Mouse (Mus musculus): Measurements from ENCODE around the gene Pnmal2. TPM values are rescaled to one million over a fixed set of nuclear protein-coding genes. Genes with fewer than 3 reads are reported as not detected.
A peak's percentile ranks its signal among the peaks of the same experiment; 100 is the strongest.

The Pnmal2 gene
- polyA plus RNA-seq, 1 experiment from 2014 or later = 1.7 TPM

DNA sequence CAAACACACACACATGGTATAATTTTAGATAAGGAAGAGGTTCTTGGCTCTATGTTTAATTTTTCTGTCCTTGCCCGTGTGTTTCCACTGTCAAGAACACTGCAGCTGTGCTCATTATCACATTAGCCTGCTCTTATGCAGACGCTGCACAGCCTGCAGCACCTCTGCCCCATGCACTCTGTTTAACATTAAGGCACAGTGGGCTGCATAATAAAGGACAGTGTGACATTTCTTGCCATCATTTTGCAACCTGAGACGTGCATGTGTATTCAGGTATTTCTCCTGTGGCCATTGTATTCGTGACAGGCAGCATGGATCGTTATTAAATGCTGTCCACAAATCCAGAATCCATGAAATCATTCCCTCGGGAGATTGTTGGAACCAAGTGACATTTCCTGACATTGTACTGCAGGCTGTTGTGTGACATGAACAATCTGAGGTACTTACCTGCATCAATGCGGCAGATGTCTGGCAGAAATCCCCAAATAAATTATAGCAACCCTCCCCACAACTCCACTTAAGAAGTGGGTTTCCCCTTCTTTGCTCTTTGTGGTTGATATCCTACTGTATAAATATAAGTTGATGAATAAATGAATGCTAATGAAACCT is 43.2 kb downstream of the Pnmal2 start:
- peaks cover 33% of the 10 kb centered on the region for H3K4me1 ChIP-seq
- 66% methylated on average over 7 of the region's 7 CpGs for WGBS

GRCm38 (mm10) chr7:16988405-16988804 is 43.9 kb downstream of the Pnmal2 start:
- 63% methylated on average over 3 of the region's 3 CpGs for WGBS
- DNase-seq (ENCODE audit: low spot score) = no peak
- H3K4me3 ChIP-seq = no peak overlapping the region
- peaks cover 2% of the 10 kb centered on the region; the same call in 1 of the 2 replicates for H3K36me3 ChIP-seq
- 0 out of 2 replicates have a peak, but pooled peaks cover 3% of the 10 kb centered on the region for H3K9me3 ChIP-seq
- peaks cover 30% of the 10 kb centered on the region for H3K4me1 ChIP-seq
- H3K27ac ChIP-seq = no peak overlapping the region
- H3K27me3 ChIP-seq (ENCODE audit: insufficient read depth, poor library complexity, severe bottlenecking) = no peaks in the 10 kb centered on the region

More for the DNA sequence above, 43.2 kb downstream of the Pnmal2 start:
- no peak overlapping the region for H3K4me3 ChIP-seq
- H3K27me3 ChIP-seq (ENCODE audit: insufficient read depth, poor library complexity, severe bottlenecking) = no peaks in the 10 kb centered on the region
- H3K36me3 ChIP-seq = peaks cover 2% of the 10 kb centered on the region; the same call in 1 of the 2 replicates
- 0 out of 2 replicates have a peak, but pooled peaks cover 3% of the 10 kb centered on the region for H3K9me3 ChIP-seq
- DNase-seq (ENCODE audit: low spot score) = no peak
- no peak overlapping the region for H3K27ac ChIP-seq

GRCm38 (mm10) chr7:16990006-16990744 is 45.7 kb downstream of the Pnmal2 start:
- 36% methylated on average over 15 of the region's 15 CpGs for whole genome bisulfite sequencing
- Histone ChIP-seq H3K36me3 (peaks cover 6% of the 10 kb centered on the region), H3K4me1 (peaks cover 41% of the 10 kb centered on the region), H3K27me3 (ENCODE audit: insufficient read depth, poor library complexity, severe bottlenecking) (no peaks in the 10 kb centered on the region), H3K4me3 (no peak overlapping the region; the same call in 1 of the 2 replicates), H3K9me3 (0 out of 2 replicates have a peak, but pooled peaks cover 3% of the 10 kb centered on the region), H3K27ac (peak overlapping the region; percentile 82)
- no peak for DNase-seq (ENCODE audit: low spot score)

GRCm38 (mm10) chr7:16991681-16992450 is 47.4 kb downstream of the Pnmal2 start:
- Histone ChIP-seq H3K27me3 (ENCODE audit: insufficient read depth, poor library complexity, severe bottlenecking) (no peaks in the 10 kb centered on the region), H3K4me3 (peak overlapping the region; percentile 33), H3K9me3 (0 out of 2 replicates have a peak, but pooled peaks cover 3% of the 10 kb centered on the region), H3K36me3 (peaks cover 23% of the 10 kb centered on the region), H3K27ac (peak overlapping the region; percentile 92), H3K4me1 (peaks cover 57% of the 10 kb centered on the region)
- DNase-seq (ENCODE audit: low spot score) = peak; percentile 92
- 61% methylated on average over 18 of the region's 18 CpGs for WGBS

GRCm38 (mm10) chr7:16992451-16992807 is 47.9 kb downstream of the Pnmal2 start, which contains the start of gene Ccdc8:
TSS of gene Ccdc8 (plus strand) at chr7:16992708.
- Histone ChIP-seq H3K4me3 (peak within 1 kb of the TSS; percentile 82), H3K4me1 (peaks cover 61% of the 10 kb centered on the region), H3K27me3 (ENCODE audit: insufficient read depth, poor library complexity, severe bottlenecking) (no peaks in the 10 kb centered on the region), H3K36me3 (peaks cover 29% of the 10 kb centered on the region), H3K9me3 (0 out of 2 replicates have a peak, but pooled peaks cover 3% of the 10 kb centered on the region), H3K27ac (peak within 1 kb of the TSS; percentile 97)
- no peak for DNase-seq (ENCODE audit: low spot score)
- WGBS = 91% methylated on average over 5 of the region's 5 CpGs

DNA sequence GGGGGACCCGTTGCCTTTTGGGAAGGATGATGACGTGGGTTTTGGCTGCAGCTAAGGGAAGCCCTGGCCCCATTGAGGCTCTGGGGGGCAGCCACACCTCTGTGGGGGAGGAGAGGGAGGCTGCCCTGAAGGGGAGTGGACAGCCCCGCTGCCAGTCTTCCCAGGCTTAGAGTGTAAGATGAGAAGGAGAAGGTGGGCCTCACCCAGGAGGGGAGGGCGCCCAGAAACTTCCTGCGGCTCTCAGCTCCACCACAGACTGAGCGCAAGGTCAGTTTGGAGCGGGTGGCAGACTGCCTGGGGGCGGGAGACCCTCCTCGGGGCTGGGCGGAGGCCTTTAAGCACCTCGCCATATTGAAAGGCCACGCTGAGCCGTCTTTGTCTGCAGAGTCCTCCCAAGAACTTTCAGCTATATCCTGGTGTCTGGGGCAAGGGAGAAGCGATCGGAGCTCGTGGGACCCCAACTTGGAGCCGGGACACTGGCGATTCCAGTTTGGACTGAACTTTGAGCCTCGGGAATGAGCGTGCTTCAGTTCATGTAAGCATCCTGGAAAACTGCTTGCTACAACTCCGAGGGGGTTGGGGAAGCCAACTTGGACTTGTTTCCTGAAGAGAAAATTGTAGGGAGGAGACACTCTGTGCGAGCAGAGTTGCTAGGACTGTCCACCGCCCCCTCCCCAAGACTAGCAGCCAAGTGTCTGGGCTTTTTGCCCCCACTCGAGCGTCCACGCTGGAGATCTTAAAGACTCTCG is 49.3 kb downstream of the Pnmal2 start:
- under 1% methylated on average over 27 of the region's 27 CpGs for WGBS
- no peaks in the 10 kb centered on the region for H3K27me3 ChIP-seq (ENCODE audit: insufficient read depth, poor library complexity, severe bottlenecking)
- peak; percentile 97 for DNase-seq (ENCODE audit: low spot score)
- H3K4me3 ChIP-seq = peak overlapping the region; percentile 82
- peaks cover 63% of the 10 kb centered on the region for H3K4me1 ChIP-seq
- 0 out of 2 replicates have a peak, but pooled peaks cover 3% of the 10 kb centered on the region for H3K9me3 ChIP-seq
- peak overlapping the region; percentile 97 for H3K27ac ChIP-seq
- H3K36me3 ChIP-seq = peaks cover 41% of the 10 kb centered on the region

- no peak for DNase-seq (ENCODE audit: low spot score)
- peak overlapping the region; percentile 97 for H3K27ac ChIP-seq
- WGBS = 5% methylated on average over 20 of the region's 20 CpGs
- peaks cover 66% of the 10 kb centered on the region for H3K4me1 ChIP-seq
- H3K4me3 ChIP-seq = peak overlapping the region; percentile 82
- peaks cover 45% of the 10 kb centered on the region for H3K36me3 ChIP-seq
- 0 out of 2 replicates have a peak, but pooled peaks cover 2% of the 10 kb centered on the region for H3K9me3 ChIP-seq
- H3K27me3 ChIP-seq (ENCODE audit: insufficient read depth, poor library complexity, severe bottlenecking) = no peaks in the 10 kb centered on the region
Measured at GRCm38 (mm10) chr7:16994400-16994799, 49.9 kb downstream of the Pnmal2 start.

DNA sequence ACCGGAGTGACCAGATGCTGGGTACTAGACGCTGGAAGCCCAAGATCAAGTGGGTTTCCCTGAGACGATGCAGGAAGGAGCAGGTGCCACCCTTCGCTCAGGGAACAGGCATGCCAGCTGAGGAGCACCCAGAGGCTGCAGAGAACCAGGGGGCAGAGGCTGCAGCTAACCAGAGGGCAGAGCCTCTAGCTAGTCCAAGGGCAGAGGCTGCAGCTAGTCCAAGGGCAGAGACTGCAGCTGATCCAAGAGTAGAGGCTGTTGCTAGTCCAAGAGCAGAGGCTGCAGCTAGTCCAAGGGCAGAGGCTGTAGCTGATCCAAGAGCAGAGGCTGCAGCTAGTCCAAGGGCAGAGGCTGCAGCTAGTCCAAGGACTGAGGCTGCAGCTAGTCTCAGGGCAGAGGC is 50.9 kb downstream of the Pnmal2 start:
- no peak for DNase-seq (ENCODE audit: low spot score)
- Histone ChIP-seq H3K36me3 (peaks cover 51% of the 10 kb centered on the region), H3K4me3 (peak overlapping the region; percentile 82), H3K4me1 (peaks cover 60% of the 10 kb centered on the region), H3K27me3 (ENCODE audit: insufficient read depth, poor library complexity, severe bottlenecking) (no peaks in the 10 kb centered on the region), H3K27ac (peak overlapping the region; percentile 97; the same call in 1 of the 2 replicates), H3K9me3 (no peaks in the 10 kb centered on the region)
- WGBS = 93% methylated on average over 4 of the region's 4 CpGs

Other genes with a start within 250 kb of the Pnmal2 start
- gene Ceacam9, start 222.8 kb upstream of the Pnmal2 start, polyA plus RNA-seq (2016; fragmentation: Nextera tagmentation; extraction: Ambion mirVana) = not detected in 2 replicates
- 243 and 270 TPM in 2 replicates for gene Ap2s1, start 206.3 kb upstream of the Pnmal2 start, polyA plus RNA-seq (2016; fragmentation: Nextera tagmentation; extraction: Ambion mirVana)
- gene Slc1a5, start 163.3 kb upstream of the Pnmal2 start, polyA plus RNA-seq (2016; fragmentation: Nextera tagmentation; extraction: Ambion mirVana) = 47.0 TPM in 2 replicates
- 101 and 107 TPM in 2 replicates for gene Strn4, start 128.8 kb upstream of the Pnmal2 start, polyA plus RNA-seq (2016; fragmentation: Nextera tagmentation; extraction: Ambion mirVana)
- gene Fkrp, start 128.0 kb upstream of the Pnmal2 start, polyA plus RNA-seq (2016; fragmentation: Nextera tagmentation; extraction: Ambion mirVana) = 29.5 and 36.7 TPM in 2 replicates
- 8.9 and 9.4 TPM in 2 replicates for gene Prkd2, start 101.8 kb upstream of the Pnmal2 start, polyA plus RNA-seq (2016; fragmentation: Nextera tagmentation; extraction: Ambion mirVana)
- 5.0 and 7.2 TPM in 2 replicates for gene Dact3, start 69.4 kb upstream of the Pnmal2 start, polyA plus RNA-seq (2016; fragmentation: Nextera tagmentation; extraction: Ambion mirVana)
- 3.0 and 6.3 TPM in 2 replicates for gene Gng8, start 52.9 kb upstream of the Pnmal2 start, polyA plus RNA-seq (2016; fragmentation: Nextera tagmentation; extraction: Ambion mirVana)
- gene Ptgir, start 38.2 kb upstream of the Pnmal2 start, polyA plus RNA-seq (2016; fragmentation: Nextera tagmentation; extraction: Ambion mirVana) = 0.15 and 0.51 TPM in 2 replicates
- 114 and 117 TPM in 2 replicates for gene Calm3, start 20.6 kb upstream of the Pnmal2 start, polyA plus RNA-seq (2016; fragmentation: Nextera tagmentation; extraction: Ambion mirVana)
- 0.16 and 0.30 TPM in 2 replicates for gene Pnmal1, start 15.0 kb downstream of the Pnmal2 start, polyA plus RNA-seq (2016; fragmentation: Nextera tagmentation; extraction: Ambion mirVana)
- 0.22 and 0.24 TPM in 2 replicates for gene Gm42372, start 38.4 kb downstream of the Pnmal2 start, polyA plus RNA-seq (2016; fragmentation: Nextera tagmentation; extraction: Ambion mirVana)
- gene Ccdc8, start 48.0 kb downstream of the Pnmal2 start, polyA plus RNA-seq (2016; fragmentation: Nextera tagmentation; extraction: Ambion mirVana) = 13.3 and 19.7 TPM in 2 replicates
- gene Ppp5c, start 83.2 kb downstream of the Pnmal2 start, polyA plus RNA-seq (2016; fragmentation: Nextera tagmentation; extraction: Ambion mirVana) = 112 and 124 TPM in 2 replicates
- 18.2 and 31.3 TPM in 2 replicates for gene Hif3a, start 117.7 kb downstream of the Pnmal2 start, polyA plus RNA-seq (2016; fragmentation: Nextera tagmentation; extraction: Ambion mirVana)
- gene Psg16, start 129.4 kb downstream of the Pnmal2 start, polyA plus RNA-seq (2016; fragmentation: Nextera tagmentation; extraction: Ambion mirVana) = 0.03 and 0.04 TPM in 2 replicates
- not detected in 2 replicates for gene Ceacam3, start 205.6 kb downstream of the Pnmal2 start, polyA plus RNA-seq (2016; fragmentation: Nextera tagmentation; extraction: Ambion mirVana)